Mouse (Mus musculus) kidney, postnatal 0 days (tissue): Measurements from ENCODE around the gene Adam8. TPM values are rescaled to one million over a fixed set of nuclear protein-coding genes. Genes with fewer than 3 reads are reported as not detected.
A peak's percentile ranks its signal among the peaks of the same experiment; 100 is the strongest.

ENCODE experiments used
- ATAC-seq: fragments of 200-750 bp; cut with Nextera tagmentation; replicated peaks from 2 replicates; pipeline ENCODE4 v1.8.0; 2017; ENCODE audit warnings: low read depth, moderate number of reproducible peaks, moderate TSS enrichment, moderate library complexity; ENCODE audit not compliant: low FRiP score
- DNase-seq: peaks from one replicate; pipeline ENCODE4 v3.0.0-alpha.2; 2016; ENCODE audit warnings: low spot score
- H3K27ac ChIP-seq: fragments of 300-500 bp; sonication (generic); 2 replicates; pipeline ENCODE4 v1.5.1; 2014; ENCODE audit warnings: mild to moderate bottlenecking
- H3K27me3 ChIP-seq: fragments of 300-500 bp; sonication (generic); 2 replicates; pipeline ENCODE4 v1.6.1; 2014; ENCODE audit warnings: low read length, mixed read lengths; ENCODE audit not compliant: insufficient read depth
- H3K36me3 ChIP-seq: fragments of 300-500 bp; sonication (generic); 2 replicates; pipeline ENCODE4 v1.6.1; 2014; ENCODE audit warnings: low read length, mixed read lengths; ENCODE audit not compliant: insufficient read depth
- H3K4me1 ChIP-seq: fragments of 300-500 bp; sonication (generic); replicated peaks from 2 replicates; pipeline ENCODE4 v1.6.1; 2014; ENCODE audit warnings: antibody characterized with exemption, low read length, mixed read lengths; ENCODE audit not compliant: insufficient read depth
- H3K4me2 ChIP-seq: fragments of 300-500 bp; sonication (generic); 2 replicates; pipeline ENCODE4 v1.6.1; 2014; ENCODE audit warnings: mild to moderate bottlenecking, low read length, moderate library complexity, mixed read lengths
- H3K4me3 ChIP-seq: fragments of 300-500 bp; sonication (generic); replicated peaks from 2 replicates; pipeline ENCODE4 v1.5.1; 2014; ENCODE audit warnings: low read depth, low read length
- H3K9ac ChIP-seq: fragments of 300-500 bp; sonication (generic); 2 replicates; pipeline ENCODE4 v1.6.1; 2014; ENCODE audit warnings: low read depth, low read length
- H3K9me3 ChIP-seq: fragments of 300-500 bp; sonication (generic); replicated peaks from 2 replicates; pipeline ENCODE4 v1.6.1; 2016; ENCODE audit warnings: low read length, inconsistent platforms, mixed read lengths
- CTCF ChIP-seq: IDR thresholded peaks from 2 replicates; pipeline ENCODE4 v1.5.1; 2016; ENCODE audit warnings: antibody characterized with exemption, low read depth, mild to moderate bottlenecking, moderate library complexity
- WGBS: fragments of 180-500 bp; shearing (Covaris S2); extraction: QIAGEN DNeasy Blood & Tissue Kit; methylation state at CpG from one replicate; pipeline ENCODE4 v1.1.7; 2014; 5-methylcytosine and 5-hydroxymethylcytosine counted together
- microRNA counts: library from miRNA; unstranded; fragments of <30 nt; microRNA quantifications from one replicate; lab custom pipeline; 2015
- microRNA-seq: library from miRNA; unstranded; fragments of <30 nt; microRNA quantifications from one replicate; pipeline ENCODE4, GENCODE M21; 2016
- polyA plus RNA-seq: library from polyadenylated mRNA; unstranded; fragments of >200 nt; fragmentation: Nextera tagmentation; extraction: Ambion mirVana; gene quantifications from 2 replicates; pipeline ENCODE4 v1.2.1, GENCODE M21; 2015

Gene Adam8
- polyA plus RNA-seq, 1 experiment from 2014 or later = 0.41 TPM

DNA sequence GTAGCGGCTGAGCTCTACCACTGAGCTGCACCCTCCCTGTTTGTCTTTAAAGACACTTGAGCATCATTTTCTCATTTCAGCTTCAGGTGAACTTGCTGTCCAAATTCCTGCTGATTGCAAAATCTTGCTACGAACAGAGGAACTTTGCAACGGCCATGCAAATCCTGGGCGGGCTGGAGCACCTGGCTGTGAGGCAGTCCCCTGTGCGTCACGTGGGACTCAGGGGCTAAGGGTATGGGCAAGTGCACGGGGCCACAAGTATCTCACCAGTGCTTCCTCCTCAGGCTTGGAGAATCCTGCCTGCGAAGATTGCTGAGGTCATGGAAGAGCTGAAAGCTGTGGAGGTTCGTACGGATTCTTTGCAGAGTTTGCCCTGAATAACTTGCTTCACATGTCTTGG, 55.7 kb downstream of the Adam8 start:
- no peaks in the 10 kb centered on the region for H3K9me3 ChIP-seq
- no peaks in the 10 kb centered on the region for H3K36me3 ChIP-seq
- H3K27me3 ChIP-seq = peaks cover 4% of the 10 kb centered on the region; the same call in 1 of the 2 replicates
- H3K4me3 ChIP-seq = no peak overlapping the region
- no peak overlapping the region for H3K4me2 ChIP-seq
- no peak overlapping the region for H3K9ac ChIP-seq
- no peak for DNase-seq
- no peak for ATAC-seq
- WGBS = 90% methylated on average over 10 of the region's 10 CpGs
- H3K4me1 ChIP-seq = no peaks in the 10 kb centered on the region
- H3K27ac ChIP-seq = no peak overlapping the region
- no peak for TF ChIP-seq CTCF

DNA sequence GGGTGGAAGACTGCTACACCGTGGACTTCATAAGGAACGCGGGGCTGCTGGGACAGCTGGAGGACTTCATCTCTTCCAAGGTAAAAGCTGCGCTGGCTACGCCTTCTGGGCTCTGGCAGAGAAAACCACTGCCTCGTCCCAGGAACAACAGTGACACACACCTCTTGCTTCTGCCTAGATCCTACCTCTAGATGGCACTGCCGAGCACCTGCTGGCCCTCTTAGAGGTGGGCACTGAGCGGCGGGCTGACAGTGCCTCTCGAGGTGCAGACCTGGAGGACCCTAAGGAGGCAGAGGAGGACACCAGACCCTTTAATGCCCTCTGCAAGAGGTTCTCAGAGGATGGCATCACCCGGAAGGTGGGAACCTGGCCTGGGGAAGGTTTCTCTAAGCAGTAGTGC, 61.6 kb downstream of the Adam8 start:
- Histone ChIP-seq H3K4me3 (no peak overlapping the region), H3K36me3 (no peaks in the 10 kb centered on the region), H3K9ac (no peak overlapping the region), H3K4me1 (no peaks in the 10 kb centered on the region), H3K4me2 (no peak overlapping the region), H3K27ac (no peak overlapping the region), H3K27me3 (no peaks in the 10 kb centered on the region), H3K9me3 (no peaks in the 10 kb centered on the region)
- ATAC-seq = 0 out of 2 replicates have a peak, but pooled peaks have one; percentile 29
- DNase-seq = peak; percentile 67
- peak; percentile 83 for TF ChIP-seq CTCF
- WGBS = 15% methylated on average over 11 of the region's 11 CpGs

MicroRNAs within 50 kb of the gene (microRNA counts, 519-probe panel; counts per million panel counts)
- microRNA mmu-miR-202-3p (lab: Ali Mortazavi, UCI) (330 counts per million, percentile 68 among the panel's probes with 10 or more counts), microRNA mmu-miR-202-5p (lab: Ali Mortazavi, UCI) (330 counts per million, percentile 68 among the panel's probes with 10 or more counts)

Small RNA genes lying within 50 kb of the gene (microRNA-seq; reads per million reads assigned to microRNA genes)
- not detected for gene Mir202
- 0.80 reads per million for gene Mir7062
- gene mmu-mir-7686 = not detected

Other genes starting within 250 kb of the Adam8 start
- 0.50 and 1.3 TPM in 2 replicates for gene Adgra1, start 158.4 kb downstream of the Adam8 start, polyA plus RNA-seq
- 0.09 and 0.18 TPM in 2 replicates for gene Kndc1, start 97.9 kb downstream of the Adam8 start, polyA plus RNA-seq
- not detected in 2 replicates for gene Utf1, start 48.8 kb downstream of the Adam8 start, polyA plus RNA-seq
- 0.28 and 0.36 TPM in 2 replicates for gene 6430531B16Rik, start 13.8 kb downstream of the Adam8 start, polyA plus RNA-seq
- gene Zfp511, start 43.8 kb upstream of the Adam8 start, polyA plus RNA-seq = 35.0 TPM in 2 replicates
- gene Tubgcp2, start 44.1 kb upstream of the Adam8 start, polyA plus RNA-seq = 34.4 and 39.5 TPM in 2 replicates
- not detected in 2 replicates for gene Msx3, start 56.5 kb upstream of the Adam8 start, polyA plus RNA-seq
- 0.89 and 1.1 TPM in 2 replicates for gene Caly, start 90.0 kb upstream of the Adam8 start, polyA plus RNA-seq
- 3.9 and 6.2 TPM in 2 replicates for gene Prap1, start 100.8 kb upstream of the Adam8 start, polyA plus RNA-seq
- gene Fuom, start 109.9 kb upstream of the Adam8 start, polyA plus RNA-seq = 86.8 and 88.4 TPM in 2 replicates
- 21.0 and 22.9 TPM in 2 replicates for gene Paox, start 123.2 kb upstream of the Adam8 start, polyA plus RNA-seq
- 236 and 241 TPM in 2 replicates for gene Echs1, start 123.9 kb upstream of the Adam8 start, polyA plus RNA-seq
- gene Mtg1, start 145.0 kb upstream of the Adam8 start, polyA plus RNA-seq = 29.9 and 30.4 TPM in 2 replicates
- gene Sprn, start 162.3 kb upstream of the Adam8 start, polyA plus RNA-seq = 0.13 and 0.16 TPM in 2 replicates
- not detected in 2 replicates for gene Olfr522, start 172.2 kb upstream of the Adam8 start, polyA plus RNA-seq
- gene Olfr523, start 180.7 kb upstream of the Adam8 start, polyA plus RNA-seq = not detected in 2 replicates
- gene Olfr524, start 213.4 kb upstream of the Adam8 start, polyA plus RNA-seq = not detected in 2 replicates
- gene Cd163l1, start 225.7 kb upstream of the Adam8 start, polyA plus RNA-seq = 0.05 TPM in 2 replicates